Mouse (Mus musculus): ENCODE measurements around the gene Fbxw4. TPM values are rescaled to one million over a fixed set of nuclear protein-coding genes. Genes with fewer than 3 reads are reported as not detected.

Gene Fbxw4
- polyA plus RNA-seq, 1 experiment from 2014 or later = 5.5 TPM

- no peak for DNase-seq (ENCODE audit: low spot score)
- WGBS = 84% methylated on average over 6 of the region's 6 CpGs
- Histone ChIP-seq H3K27me3 (ENCODE audit: insufficient read depth, poor library complexity, severe bottlenecking) (0 out of 2 replicates have a peak, but pooled peaks cover 9% of the 10 kb centered on the region), H3K36me3 (peaks cover 24% of the 10 kb centered on the region), H3K4me3 (no peak overlapping the region), H3K9me3 (no peaks in the 10 kb centered on the region), H3K4me1 (peaks cover 57% of the 10 kb centered on the region), H3K27ac (peak overlapping the region; percentile 36; the same call in 1 of the 2 replicates)
These were observed 77.0 kb downstream of the Fbxw4 start for GRCm38 (mm10) chr19:45583136-45583535.

GRCm38 (mm10) chr19:45582161-45582560 is 78.0 kb downstream of the Fbxw4 start:
- no peaks in the 10 kb centered on the region for H3K9me3 ChIP-seq
- peak overlapping the region; percentile 19; the same call in 1 of the 2 replicates for H3K27ac ChIP-seq
- 0 out of 2 replicates have a peak, but pooled peaks cover 18% of the 10 kb centered on the region for H3K27me3 ChIP-seq (ENCODE audit: insufficient read depth, poor library complexity, severe bottlenecking)
- WGBS = 26% methylated on average over 8 of the region's 8 CpGs
- H3K4me3 ChIP-seq = no peak overlapping the region
- peaks cover 64% of the 10 kb centered on the region for H3K4me1 ChIP-seq
- H3K36me3 ChIP-seq = peaks cover 33% of the 10 kb centered on the region
- DNase-seq (ENCODE audit: low spot score) = no peak

- Histone ChIP-seq H3K4me3 (no peak overlapping the region), H3K9me3 (no peaks in the 10 kb centered on the region), H3K36me3 (peaks cover 40% of the 10 kb centered on the region), H3K4me1 (peaks cover 66% of the 10 kb centered on the region), H3K27ac (no peak overlapping the region), H3K27me3 (ENCODE audit: insufficient read depth, poor library complexity, severe bottlenecking) (0 out of 2 replicates have a peak, but pooled peaks cover 19% of the 10 kb centered on the region)
- no peak for DNase-seq (ENCODE audit: low spot score)
- WGBS = 57% methylated on average over 3 of the region's 3 CpGs
These were observed 78.9 kb downstream of the Fbxw4 start for GRCm38 (mm10) chr19:45581257-45581656.

GRCm38 (mm10) chr19:45580235-45580634 is 79.9 kb downstream of the Fbxw4 start:
- Histone ChIP-seq H3K4me3 (no peak overlapping the region), H3K27me3 (ENCODE audit: insufficient read depth, poor library complexity, severe bottlenecking) (0 out of 2 replicates have a peak, but pooled peaks cover 19% of the 10 kb centered on the region), H3K36me3 (peaks cover 40% of the 10 kb centered on the region), H3K9me3 (no peaks in the 10 kb centered on the region), H3K27ac (peak overlapping the region; percentile 42; the same call in 1 of the 2 replicates), H3K4me1 (peaks cover 69% of the 10 kb centered on the region)
- DNase-seq (ENCODE audit: low spot score) = no peak
- 71% methylated on average over 12 of the region's 12 CpGs for WGBS

GRCm38 (mm10) chr19:45579416-45579815 is 80.7 kb downstream of the Fbxw4 start:
- Histone ChIP-seq H3K36me3 (peaks cover 40% of the 10 kb centered on the region), H3K4me1 (peaks cover 77% of the 10 kb centered on the region)
- 73% methylated on average over 7 of the region's 7 CpGs for WGBS

GRCm38 (mm10) chr19:45578976-45579375 is 81.1 kb downstream of the Fbxw4 start:
- 83% methylated on average over 12 of the region's 12 CpGs for whole genome bisulfite sequencing
- no peak for DNase-seq (ENCODE audit: low spot score)
- Histone ChIP-seq H3K9me3 (no peaks in the 10 kb centered on the region), H3K27ac (no peak overlapping the region), H3K27me3 (ENCODE audit: insufficient read depth, poor library complexity, severe bottlenecking) (0 out of 2 replicates have a peak, but pooled peaks cover 21% of the 10 kb centered on the region), H3K36me3 (peaks cover 40% of the 10 kb centered on the region), H3K4me3 (no peak overlapping the region), H3K4me1 (peaks cover 81% of the 10 kb centered on the region)

More at GRCm38 (mm10) chr19:45579416-45579815, 80.7 kb downstream of the Fbxw4 start:
- Histone ChIP-seq H3K4me3 (no peak overlapping the region), H3K27me3 (ENCODE audit: insufficient read depth, poor library complexity, severe bottlenecking) (0 out of 2 replicates have a peak, but pooled peaks cover 21% of the 10 kb centered on the region), H3K9me3 (no peaks in the 10 kb centered on the region), H3K27ac (0 out of 2 replicates have a peak overlapping the region, but pooled peaks have one; percentile 32)
- DNase-seq (ENCODE audit: low spot score) = no peak

GRCm38 (mm10) chr19:45577141-45577750 is 82.9 kb downstream of the Fbxw4 start:
- no peaks in the 10 kb centered on the region for H3K9me3 ChIP-seq
- DNase-seq (ENCODE audit: low spot score) = no peak
- H3K27me3 ChIP-seq (ENCODE audit: insufficient read depth, poor library complexity, severe bottlenecking) = peaks cover 31% of the 10 kb centered on the region; the same call in 1 of the 2 replicates
- 67% methylated on average over 14 of the region's 14 CpGs for WGBS
- H3K4me3 ChIP-seq = no peak overlapping the region
- 0 out of 2 replicates have a peak overlapping the region, but pooled peaks have one; percentile 8 for H3K27ac ChIP-seq
- H3K4me1 ChIP-seq = peaks cover 85% of the 10 kb centered on the region
- H3K36me3 ChIP-seq = peaks cover 49% of the 10 kb centered on the region

- Histone ChIP-seq H3K27ac (peak overlapping the region; percentile 75), H3K27me3 (ENCODE audit: insufficient read depth, poor library complexity, severe bottlenecking) (peaks cover 34% of the 10 kb centered on the region; the same call in 1 of the 2 replicates), H3K9me3 (no peaks in the 10 kb centered on the region), H3K4me3 (peak overlapping the region; percentile 20), H3K4me1 (peaks cover 75% of the 10 kb centered on the region), H3K36me3 (peaks cover 45% of the 10 kb centered on the region)
- peak; percentile 87 for DNase-seq (ENCODE audit: low spot score)
- WGBS = 3% methylated on average over 8 of the region's 8 CpGs
These were observed 84.5 kb downstream of the Fbxw4 start for GRCm38 (mm10) chr19:45575632-45576001.

GRCm38 (mm10) chr19:45574941-45575631 is 85.0 kb downstream of the Fbxw4 start:
- Histone ChIP-seq H3K36me3 (peaks cover 42% of the 10 kb centered on the region), H3K27ac (peak overlapping the region; percentile 75)
- WGBS = 36% methylated on average over 19 of the region's 19 CpGs

GRCm38 (mm10) chr19:45574339-45574898 is 85.7 kb downstream of the Fbxw4 start:
- DNase-seq (ENCODE audit: low spot score) = no peak
- Histone ChIP-seq H3K4me3 (no peak overlapping the region), H3K9me3 (no peaks in the 10 kb centered on the region), H3K36me3 (peaks cover 43% of the 10 kb centered on the region), H3K4me1 (peaks cover 63% of the 10 kb centered on the region), H3K27me3 (ENCODE audit: insufficient read depth, poor library complexity, severe bottlenecking) (peaks cover 36% of the 10 kb centered on the region), H3K27ac (no peak overlapping the region; the same call in 1 of the 2 replicates)
- 56% methylated on average over 7 of the region's 7 CpGs for WGBS

More at GRCm38 (mm10) chr19:45574941-45575631, 85.0 kb downstream of the Fbxw4 start:
- no peaks in the 10 kb centered on the region for H3K9me3 ChIP-seq
- no peak for DNase-seq (ENCODE audit: low spot score)
- peaks cover 34% of the 10 kb centered on the region; the same call in 1 of the 2 replicates for H3K27me3 ChIP-seq (ENCODE audit: insufficient read depth, poor library complexity, severe bottlenecking)
- peak overlapping the region; percentile 20; the same call in 1 of the 2 replicates for H3K4me3 ChIP-seq
- peaks cover 70% of the 10 kb centered on the region for H3K4me1 ChIP-seq

- Histone ChIP-seq H3K36me3 (peaks cover 39% of the 10 kb centered on the region), H3K27me3 (ENCODE audit: insufficient read depth, poor library complexity, severe bottlenecking) (peaks cover 38% of the 10 kb centered on the region), H3K9me3 (no peaks in the 10 kb centered on the region), H3K27ac (no peak overlapping the region), H3K4me3 (no peak overlapping the region), H3K4me1 (peaks cover 58% of the 10 kb centered on the region)
- WGBS = 13% methylated on average over 6 of the region's 6 CpGs
- peak; percentile 89 for DNase-seq (ENCODE audit: low spot score)
These were observed 86.2 kb downstream of the Fbxw4 start for GRCm38 (mm10) chr19:45573861-45574267.

GRCm38 (mm10) chr19:45573033-45573432 is 87.1 kb downstream of the Fbxw4 start:
- Histone ChIP-seq H3K4me1 (peaks cover 51% of the 10 kb centered on the region), H3K9me3 (no peaks in the 10 kb centered on the region), H3K27ac (no peak overlapping the region; the same call in 1 of the 2 replicates), H3K27me3 (ENCODE audit: insufficient read depth, poor library complexity, severe bottlenecking) (peaks cover 31% of the 10 kb centered on the region), H3K36me3 (peaks cover 31% of the 10 kb centered on the region), H3K4me3 (no peak overlapping the region)
- no peak for DNase-seq (ENCODE audit: low spot score)
- WGBS = 73% methylated on average over 6 of the region's 6 CpGs
